Mouse (Mus musculus) forebrain, embryonic 14.5 days (tissue): ENCODE data around the gene Tbck. TPM values are rescaled to one million over a fixed set of nuclear protein-coding genes. Genes with fewer than 3 reads are reported as not detected.

ENCODE experiments used
- ATAC-seq: fragments of 200-750 bp; cut with Nextera tagmentation; 2 replicates; pipeline ENCODE4 v1.8.0; 2017; ENCODE audit warnings: mild to moderate bottlenecking, moderate library complexity
- DNase-seq: peaks from one replicate; pipeline ENCODE4 v3.0.0-alpha.2; 2015; ENCODE audit warnings: low spot score
- H3K27ac ChIP-seq: fragments of 300-500 bp; sonication (generic); 2 replicates; pipeline ENCODE4 v1.5.1; 2014; ENCODE audit warnings: low read depth, mild to moderate bottlenecking, control low read depth, low read length, moderate library complexity
- H3K27me3 ChIP-seq: fragments of 300-500 bp; sonication (generic); replicated peaks from 2 replicates; pipeline ENCODE4 v1.6.1; 2014; ENCODE audit warnings: low read length, control low read depth, mixed read lengths; ENCODE audit not compliant: control insufficient read depth, insufficient read depth
- H3K36me3 ChIP-seq: fragments of 300-500 bp; sonication (generic); 2 replicates; pipeline ENCODE4 v1.6.1; 2014; ENCODE audit warnings: low read length, control low read depth; ENCODE audit not compliant: control insufficient read depth, insufficient read depth
- H3K4me1 ChIP-seq: fragments of 300-500 bp; sonication (generic); 2 replicates; pipeline ENCODE4 v1.6.1; 2014; ENCODE audit warnings: antibody characterized with exemption, low read length, control low read depth; ENCODE audit not compliant: control insufficient read depth, insufficient read depth
- H3K4me2 ChIP-seq: fragments of 300-500 bp; sonication (generic); 2 replicates; pipeline ENCODE4 v1.6.1; 2014; ENCODE audit warnings: mild to moderate bottlenecking, control low read depth, low read length
- H3K4me3 ChIP-seq: fragments of 300-500 bp; sonication (generic); 2 replicates; pipeline ENCODE4 v1.5.1; 2014; ENCODE audit warnings: low read depth, low read length, control low read depth
- H3K9ac ChIP-seq: fragments of 300-500 bp; sonication (generic); 2 replicates; pipeline ENCODE4 v1.6.1; 2014; ENCODE audit warnings: mild to moderate bottlenecking, low read length, control low read depth, moderate library complexity
- H3K9me3 ChIP-seq: fragments of 300-500 bp; sonication (generic); replicated peaks from 2 replicates; pipeline ENCODE4 v1.6.1; 2016; ENCODE audit warnings: low read length, control low read depth, mixed read lengths; ENCODE audit not compliant: control insufficient read depth
- WGBS: fragments of 180-500 bp; shearing (Covaris S2); extraction: QIAGEN DNeasy Blood & Tissue Kit; methylation state at CpG from one replicate; pipeline ENCODE4 v1.1.7; 2014; 5-methylcytosine and 5-hydroxymethylcytosine counted together
- polyA plus RNA-seq: library from polyadenylated mRNA; unstranded; fragments of >200 nt; fragmentation: Nextera tagmentation; extraction: Ambion mirVana; gene quantifications from 2 replicates; pipeline ENCODE4 v1.2.1, GENCODE M21; 2014

Tbck gene
- polyA plus RNA-seq, 1 experiment from 2014 or later: 21.9 TPM

- H3K27ac ChIP-seq: no peak overlapping the region
- ATAC-seq: no peak
Observed at GRCm38 (mm10) chr3:132819408-132819807, 135.5 kb downstream of the Tbck start.

GRCm38 (mm10) chr3:132831179-132831873 is 147.4 kb downstream of the Tbck start:
- Histone ChIP-seq H3K27me3 (no peaks in the 10 kb centered on the region), H3K36me3 (0 out of 2 replicates have a peak, but pooled peaks cover 9% of the 10 kb centered on the region), H3K4me2 (no peak overlapping the region), H3K4me3 (no peak overlapping the region), H3K27ac (no peak overlapping the region), H3K4me1 (no peaks in the 10 kb centered on the region), H3K9ac (no peak overlapping the region), H3K9me3 (no peaks in the 10 kb centered on the region)
- no peak for DNase-seq
- 90% methylated on average over 16 of the region's 16 CpGs for WGBS
- ATAC-seq: no peak

More at GRCm38 (mm10) chr3:132819408-132819807, 135.5 kb downstream of the Tbck start:
- 93% methylated on average over 2 of the region's 2 CpGs for WGBS
- Histone ChIP-seq H3K9ac (no peak overlapping the region), H3K4me2 (no peak overlapping the region), H3K4me3 (no peak overlapping the region), H3K4me1 (no peaks in the 10 kb centered on the region), H3K36me3 (peaks cover 4% of the 10 kb centered on the region), H3K27me3 (no peaks in the 10 kb centered on the region), H3K9me3 (no peaks in the 10 kb centered on the region)
- no peak for DNase-seq

- no peak overlapping the region for H3K9ac ChIP-seq
- no peak overlapping the region for H3K27ac ChIP-seq
- no peak for DNase-seq
- WGBS: 85% methylated on average over 6 of the region's 6 CpGs
- no peaks in the 10 kb centered on the region for H3K27me3 ChIP-seq
- no peak overlapping the region for H3K4me3 ChIP-seq
- H3K9me3 ChIP-seq: no peaks in the 10 kb centered on the region
- peaks cover 24% of the 10 kb centered on the region for H3K36me3 ChIP-seq
- H3K4me1 ChIP-seq: no peaks in the 10 kb centered on the region
- H3K4me2 ChIP-seq: no peak overlapping the region
- no peak for ATAC-seq
Observed at GRCm38 (mm10) chr3:132835118-132835794, 151.3 kb downstream of the Tbck start.

GRCm38 (mm10) chr3:132837134-132837533 is 153.2 kb downstream of the Tbck start:
- Histone ChIP-seq H3K4me1 (no peaks in the 10 kb centered on the region), H3K4me2 (no peak overlapping the region), H3K27ac (no peak overlapping the region), H3K4me3 (no peak overlapping the region), H3K36me3 (peaks cover 23% of the 10 kb centered on the region), H3K9ac (no peak overlapping the region), H3K27me3 (no peaks in the 10 kb centered on the region), H3K9me3 (no peaks in the 10 kb centered on the region)
- WGBS: 88% methylated on average over 4 of the region's 4 CpGs
- DNase-seq (no peak), ATAC-seq (no peak)

GRCm38 (mm10) chr3:132838656-132839417 is 154.9 kb downstream of the Tbck start:
- DNase-seq (no peak), ATAC-seq (no peak)
- Histone ChIP-seq H3K36me3 (peaks cover 23% of the 10 kb centered on the region), H3K4me2 (no peak overlapping the region), H3K27ac (no peak overlapping the region), H3K9ac (no peak overlapping the region), H3K9me3 (no peaks in the 10 kb centered on the region), H3K27me3 (no peaks in the 10 kb centered on the region), H3K4me1 (no peaks in the 10 kb centered on the region), H3K4me3 (no peak overlapping the region)
- 95% methylated on average over 15 of the region's 15 CpGs for WGBS

- Histone ChIP-seq H3K9me3 (no peaks in the 10 kb centered on the region), H3K9ac (no peak overlapping the region), H3K4me2 (no peak overlapping the region), H3K4me3 (no peak overlapping the region), H3K36me3 (peaks cover 18% of the 10 kb centered on the region), H3K4me1 (no peaks in the 10 kb centered on the region), H3K27ac (no peak overlapping the region), H3K27me3 (no peaks in the 10 kb centered on the region)
- DNase-seq: no peak
- 89% methylated on average over 8 of the region's 8 CpGs for WGBS
- ATAC-seq: no peak
Observed at GRCm38 (mm10) chr3:132839516-132839915, 155.6 kb downstream of the Tbck start.

GRCm38 (mm10) chr3:132842676-132843075 is 158.7 kb downstream of the Tbck start:
- Histone ChIP-seq H3K4me3 (no peak overlapping the region), H3K9me3 (no peaks in the 10 kb centered on the region), H3K4me1 (no peaks in the 10 kb centered on the region), H3K27me3 (no peaks in the 10 kb centered on the region), H3K27ac (no peak overlapping the region), H3K36me3 (peaks cover 18% of the 10 kb centered on the region), H3K9ac (no peak overlapping the region), H3K4me2 (no peak overlapping the region)
- WGBS: 97% methylated on average over 6 of the region's 6 CpGs
- ATAC-seq: no peak
- no peak for DNase-seq

GRCm38 (mm10) chr3:132849669-132850068 is 165.7 kb downstream of the Tbck start:
- Histone ChIP-seq H3K27ac (no peak overlapping the region), H3K27me3 (no peaks in the 10 kb centered on the region), H3K4me2 (no peak overlapping the region), H3K9me3 (no peaks in the 10 kb centered on the region), H3K4me3 (no peak overlapping the region), H3K9ac (no peak overlapping the region), H3K4me1 (no peaks in the 10 kb centered on the region; the same call in 1 of the 2 replicates), H3K36me3 (no peaks in the 10 kb centered on the region)
- ATAC-seq (no peak), DNase-seq (no peak)
- 68% methylated on average over 7 of the region's 7 CpGs for WGBS
